Mouse (Mus musculus): Measurements from ENCODE around the gene Zfp772. TPM values are rescaled to one million over a fixed set of nuclear protein-coding genes. Genes with fewer than 3 reads are reported as not detected.
A peak's percentile ranks its signal among the peaks of the same experiment; 100 is the strongest.
"Not testable (repeated sequence)": the region's sequence is repeated elsewhere in the genome, so short reads cannot be mapped to it uniquely, and the experiment has no call there.

Zfp772 gene
- 1 to 10 TPM; 1.8 to 2.1 TPM for total RNA-seq (2021)
- long read RNA-seq, experiment 1, transcript Zfp772-201 (5 exons, 2,777 nt), result major isoform, 6 of 8 reads
- long read RNA-seq, experiment 1, partial matches to known transcripts, result 1 of 8 reads
- long read RNA-seq, experiment 1, other reads (novel, unspliced or antisense), result 1 of 8 reads
- long read RNA-seq, experiment 2, partial matches to known transcripts, result 0 of 2 reads
- long read RNA-seq, experiment 2, other reads (novel, unspliced or antisense), result 1 of 2 reads

DNA sequence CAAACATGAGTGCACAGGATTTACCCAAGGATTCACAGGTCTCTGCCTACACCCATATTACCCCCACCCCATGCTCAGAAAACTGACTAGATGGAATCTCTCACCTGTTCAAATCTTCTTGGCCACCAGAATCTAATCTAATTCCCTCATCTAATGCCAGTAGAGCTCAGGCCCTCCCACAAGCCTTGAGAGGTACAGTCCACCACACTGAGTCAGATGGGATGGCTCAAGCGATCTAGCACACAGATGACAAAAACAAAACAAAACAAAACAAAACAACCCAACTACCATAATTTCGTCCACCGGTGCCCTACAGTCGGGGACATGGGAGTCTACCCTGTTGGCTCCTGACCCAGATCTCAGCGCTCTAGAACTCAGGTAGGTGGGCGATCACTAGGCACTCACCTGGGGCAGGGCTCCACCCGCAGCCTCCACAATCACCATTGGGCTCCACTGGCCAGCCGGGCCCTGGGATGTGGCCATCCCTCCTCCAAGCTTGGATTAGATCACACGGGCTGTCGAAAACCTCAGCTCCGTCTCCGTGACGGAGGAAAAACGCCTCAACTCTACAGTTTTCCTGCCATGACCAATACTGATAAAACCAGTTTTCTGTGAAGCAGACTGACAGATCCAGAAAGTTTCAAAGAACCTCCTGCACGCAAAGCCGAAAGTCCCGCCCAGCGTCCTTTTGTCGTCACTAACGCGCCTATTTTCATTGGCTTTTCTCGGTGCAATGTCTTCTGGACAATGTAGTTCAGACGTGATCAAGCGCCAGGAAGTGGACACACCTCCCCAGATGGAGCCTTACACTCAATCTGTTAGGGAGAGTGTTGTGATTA lies at the start of gene Zfp772:
Gene Zfp772 (minus strand): TSS at position 686 of the 839 bp plus-strand sequence.
- peak; percentile 19 to 45 for DNase-seq
- intact Hi-C loops (cut with DNase I), result not testable (repeated sequence)

DNA sequence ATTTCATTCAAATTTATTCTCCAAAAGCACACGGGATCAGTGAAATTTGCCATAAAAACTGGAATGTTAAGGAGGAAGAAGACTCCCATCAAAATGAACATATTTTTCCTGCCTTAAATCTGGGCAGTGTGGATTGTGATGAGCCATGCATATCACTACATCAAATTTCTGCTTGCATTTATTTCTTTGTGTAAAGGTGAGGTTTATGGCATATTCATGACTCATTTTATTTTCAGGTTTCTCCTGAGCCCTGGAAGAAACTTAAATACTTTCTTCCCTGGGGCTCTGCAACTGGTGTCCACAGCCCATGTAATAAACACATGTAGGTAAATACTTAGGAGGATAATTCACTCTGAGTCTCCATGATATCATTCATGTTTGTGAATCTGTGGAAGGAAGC lies 37.4 kb upstream of the Zfp772 start, which contains the start of gene Vmn2r29:
Gene Vmn2r29 (minus strand): TSS at position 101 of the 400 bp plus-strand sequence.
- intact Hi-C loops (cut with DNase I); DNase-seq: not testable (repeated sequence)

- intact Hi-C loops (cut with DNase I), result loop anchor here (5.0 kb wide), 1 partner anchor 246 kb away; no protein-coding TSS in a partner anchor
- peak; percentile 58 to 61 for DNase-seq
Observed at GRCm38 (mm10) chr7:7188191-7188942, 21.4 kb downstream of the Zfp772 start.

DNA sequence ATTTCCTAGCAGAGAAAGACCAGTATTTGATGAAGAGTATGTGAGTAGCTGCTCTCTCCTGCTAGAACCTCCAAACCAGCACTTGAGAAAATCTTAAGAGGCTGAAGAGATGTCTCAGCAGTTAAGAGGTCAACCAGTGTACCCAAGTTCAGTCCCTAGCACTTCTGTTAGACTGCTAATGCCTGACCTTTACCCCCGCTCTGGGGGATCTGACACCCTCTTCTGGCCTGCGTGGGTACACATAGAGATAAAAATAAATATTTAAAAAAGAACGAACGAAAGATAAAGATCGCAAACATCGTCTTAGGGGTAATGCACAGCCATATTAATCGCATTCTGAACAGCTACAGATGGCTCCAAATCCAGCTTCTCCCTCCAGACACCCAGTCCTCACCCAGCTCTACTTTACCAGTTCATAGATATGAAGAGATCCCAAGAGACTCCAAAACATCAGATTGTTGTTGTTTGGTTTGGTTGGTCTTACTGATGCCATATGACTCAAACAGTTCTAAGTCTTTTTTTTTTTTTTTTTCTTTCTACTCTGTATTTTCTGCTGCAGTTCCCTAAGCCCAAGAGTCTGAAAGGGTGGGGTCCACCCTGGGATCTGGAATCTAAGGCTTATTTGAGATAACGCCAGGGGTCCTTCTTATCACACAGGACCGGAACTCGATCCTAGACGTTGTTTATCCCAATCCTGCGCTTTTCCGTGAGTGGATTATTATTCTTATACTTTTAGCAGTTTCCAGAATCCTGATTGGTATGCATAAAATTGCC lies 22.2 kb downstream of the Zfp772 start:
- intact Hi-C loops (cut with DNase I), result loop anchor here (5.0 kb wide), 1 partner anchor 245 kb away; no protein-coding TSS in a partner anchor
- no peak for DNase-seq

DNA sequence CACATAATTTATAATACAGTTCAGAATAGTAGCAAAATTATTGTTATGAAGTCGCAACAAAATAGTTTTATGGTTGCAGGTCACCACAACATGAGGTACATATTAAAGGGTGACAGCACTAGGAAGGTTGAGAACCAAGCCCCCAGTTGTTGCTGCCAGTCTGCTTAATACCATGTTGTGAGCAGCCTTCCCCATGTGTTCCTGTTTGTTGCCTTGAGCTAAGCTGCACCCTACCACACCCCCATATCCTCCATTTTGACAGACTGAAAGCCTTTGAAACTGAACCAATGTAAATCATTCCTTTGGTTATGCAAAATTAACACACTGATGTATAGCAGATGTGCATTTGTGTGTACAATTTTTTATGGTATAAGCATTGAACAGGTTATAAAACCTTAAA lies 23.9 kb downstream of the Zfp772 start:
- intact Hi-C loops (cut with DNase I), result loop anchor here (5.0 kb wide), 1 partner anchor 244 kb away; no protein-coding TSS in a partner anchor

GRCm38 (mm10) chr7:7171227-7172147 lies 38.3 kb downstream of the Zfp772 start, which contains the start of gene Zfp418:
TSS of gene Zfp418 (plus strand) at chr7:7171330.
- intact Hi-C loops (cut with DNase I), result no loop called here
- DNase-seq, result peak; percentile 40 to 61

More for the DNA sequence above, 23.9 kb downstream of the Zfp772 start:
- no peak for DNase-seq

Other genes starting within 250 kb of the Zfp772 start
- not detected for gene Aurkc, start 214.7 kb downstream of the Zfp772 start, total RNA-seq (2021)
- 1 to 10 TPM; 3.6 to 4.3 TPM for gene Zfp954, start 88.5 kb downstream of the Zfp772 start, total RNA-seq (2021)
- under 1 TPM; 0.17 to 0.54 TPM for gene Zfp773, start 73.2 kb downstream of the Zfp772 start, total RNA-seq (2021)
- 1 to 10 TPM; 1.8 to 2.2 TPM for gene Zfp418, start 38.7 kb downstream of the Zfp772 start, total RNA-seq (2021)
- gene Vmn2r29, start 37.3 kb upstream of the Zfp772 start, total RNA-seq (2021), result under 1 TPM in 1 of 2 experiments, not detected in 1; 0.15 TPM
- 1 to 10 TPM in 1 of 2 experiments, under 1 TPM in 1; 0.46 to 2.0 TPM for gene Gm45844, start 68.3 kb upstream of the Zfp772 start, total RNA-seq (2021)
- 10 to 100 TPM; 48.8 to 53.4 TPM for gene Clcn4, start 90.9 kb upstream of the Zfp772 start, total RNA-seq (2021)
- gene Vmn2r30, start 127.6 kb upstream of the Zfp772 start, total RNA-seq (2021), result not detected
- under 1 TPM in 1 of 2 experiments, not detected in 1; 0.39 TPM for gene Gm45783, start 164.6 kb upstream of the Zfp772 start, total RNA-seq (2021)
- gene Vmn2r31, start 189.7 kb upstream of the Zfp772 start, total RNA-seq (2021), result not detected